Mouse (Mus musculus) limb, embryonic 12.5 days (tissue): ENCODE measurements around the gene Olfr135. TPM values are rescaled to one million over a fixed set of nuclear protein-coding genes. Genes with fewer than 3 reads are reported as not detected.

ENCODE experiments used
- ATAC-seq: fragments of 200-750 bp; cut with Nextera tagmentation; 2 replicates; pipeline ENCODE4 v1.8.0; 2017; ENCODE audit warnings: low read depth, moderate TSS enrichment; ENCODE audit not compliant: insufficient number of reproducible peaks, insufficient read depth, low FRiP score, low TSS enrichment
- H3K27ac ChIP-seq: fragments of 300-500 bp; sonication (generic); 2 replicates; pipeline ENCODE4 v1.5.1; 2016; ENCODE audit warnings: mild to moderate bottlenecking, moderate library complexity
- H3K27me3 ChIP-seq: fragments of 300-500 bp; sonication (generic); 2 replicates; pipeline ENCODE4 v1.6.1; 2016; ENCODE audit warnings: mild to moderate bottlenecking, moderate library complexity
- H3K36me3 ChIP-seq: fragments of 300-500 bp; sonication (generic); 2 replicates; pipeline ENCODE4 v1.6.1; 2016; ENCODE audit warnings: mild to moderate bottlenecking, moderate library complexity
- H3K4me1 ChIP-seq: fragments of 300-500 bp; sonication (generic); replicated peaks from 2 replicates; pipeline ENCODE4 v1.6.1; 2016
- H3K4me2 ChIP-seq: fragments of 300-500 bp; sonication (generic); 2 replicates; pipeline ENCODE4 v1.6.1; 2016; ENCODE audit warnings: mild to moderate bottlenecking, moderate library complexity
- H3K4me3 ChIP-seq: fragments of 300-500 bp; sonication (generic); replicated peaks from 2 replicates; pipeline ENCODE4 v1.5.1; 2016; ENCODE audit warnings: mild to moderate bottlenecking
- H3K9ac ChIP-seq: fragments of 300-500 bp; sonication (generic); replicated peaks from 2 replicates; pipeline ENCODE4 v1.6.1; 2016; ENCODE audit warnings: mild to moderate bottlenecking, moderate library complexity
- H3K9me3 ChIP-seq: fragments of 300-500 bp; sonication (generic); 2 replicates; pipeline ENCODE4 v1.6.1; 2016; ENCODE audit warnings: mild to moderate bottlenecking, moderate library complexity
- WGBS: fragments of 180-500 bp; shearing (Covaris S2); methylation state at CpG from one replicate; pipeline ENCODE4 v1.1.7; 2016; 5-methylcytosine and 5-hydroxymethylcytosine counted together
- polyA plus RNA-seq: library from polyadenylated mRNA; unstranded; fragments of >200 nt; fragmentation: Nextera tagmentation; extraction: Ambion mirVana; gene quantifications from 2 replicates; pipeline ENCODE4 v1.2.1, GENCODE M21; 2016

Olfr135 gene
- polyA plus RNA-seq, result not detected in 2 replicates

- no peaks in the 10 kb centered on the region for H3K4me1 ChIP-seq
- H3K27ac ChIP-seq, result no peak within 1 kb of the TSS
- WGBS, result 93% methylated on average over 1 of the region's 1 CpGs
- no peak within 1 kb of the TSS for H3K9ac ChIP-seq
- H3K4me3 ChIP-seq, result no peak within 1 kb of the TSS
- no peak within 1 kb of the TSS for H3K4me2 ChIP-seq
- H3K36me3 ChIP-seq, result no peaks in the 10 kb centered on the region
- H3K27me3 ChIP-seq, result no peaks in the 10 kb centered on the region
- ATAC-seq, result no peak
- peaks cover 15% of the 10 kb centered on the region for H3K9me3 ChIP-seq
These were observed at the start of gene Olfr135 for GRCm38 (mm10) chr17:38204035-38204434. TSS of gene Olfr135 (plus strand) at chr17:38204335.

DNA sequence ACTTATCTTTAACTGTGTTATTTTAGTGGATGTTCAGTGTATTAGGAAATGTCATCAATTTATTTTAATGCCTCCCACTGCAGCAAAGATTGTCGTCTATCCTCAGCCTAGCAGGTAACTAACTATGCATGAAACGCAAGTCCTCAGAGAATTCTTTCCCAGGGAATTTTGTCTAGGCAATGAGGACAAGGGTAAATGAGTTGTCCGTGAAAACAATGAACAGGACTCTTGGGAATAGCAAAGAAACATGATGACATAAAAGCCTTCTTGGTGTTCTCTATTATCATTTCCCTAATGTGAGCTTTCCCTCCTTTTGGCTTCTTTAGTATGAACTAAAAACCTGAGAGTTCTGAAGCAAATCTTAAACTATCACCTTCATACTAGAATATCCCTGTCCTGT is 33.0 kb upstream of the Olfr135 start, which contains the start of gene Olfr134:
Olfr134 (plus strand) TSS at position 301 of the 400 bp plus-strand sequence.
- H3K9me3 ChIP-seq, result no peaks in the 10 kb centered on the region
- ATAC-seq, result no peak
- no peak within 1 kb of the TSS for H3K27ac ChIP-seq
- no peak within 1 kb of the TSS for H3K4me3 ChIP-seq
- H3K27me3 ChIP-seq, result no peaks in the 10 kb centered on the region
- H3K4me2 ChIP-seq, result no peak within 1 kb of the TSS
- no peak within 1 kb of the TSS for H3K9ac ChIP-seq
- no peaks in the 10 kb centered on the region for H3K36me3 ChIP-seq
- 74% methylated on average over 3 of the region's 3 CpGs for WGBS
- H3K4me1 ChIP-seq, result no peaks in the 10 kb centered on the region

Other genes starting within 250 kb of the Olfr135 start
- gene Olfr129, start 144.3 kb upstream of the Olfr135 start, polyA plus RNA-seq, result not detected in 2 replicates
- not detected in 2 replicates for gene Olfr130, start 140.4 kb upstream of the Olfr135 start, polyA plus RNA-seq
- not detected in 2 replicates for gene Olfr131, start 115.6 kb upstream of the Olfr135 start, polyA plus RNA-seq
- gene Olfr132, start 69.8 kb upstream of the Olfr135 start, polyA plus RNA-seq, result not detected in 2 replicates
- not detected in 2 replicates for gene Olfr133, start 59.1 kb upstream of the Olfr135 start, polyA plus RNA-seq
- gene Olfr134, start 32.9 kb upstream of the Olfr135 start, polyA plus RNA-seq, result not detected in 2 replicates
- not detected in 2 replicates for gene Olfr138, start 56.7 kb downstream of the Olfr135 start, polyA plus RNA-seq
- gene Olfr137, start 103.2 kb downstream of the Olfr135 start, polyA plus RNA-seq, result not detected in 2 replicates
- not detected in 2 replicates for gene Olfr136, start 125.5 kb downstream of the Olfr135 start, polyA plus RNA-seq
- gene Esp36, start 215.8 kb downstream of the Olfr135 start, polyA plus RNA-seq, result not detected in 2 replicates